ENCODE assay signal across 8 mouse cellular contexts in the genomic region with DNA sequence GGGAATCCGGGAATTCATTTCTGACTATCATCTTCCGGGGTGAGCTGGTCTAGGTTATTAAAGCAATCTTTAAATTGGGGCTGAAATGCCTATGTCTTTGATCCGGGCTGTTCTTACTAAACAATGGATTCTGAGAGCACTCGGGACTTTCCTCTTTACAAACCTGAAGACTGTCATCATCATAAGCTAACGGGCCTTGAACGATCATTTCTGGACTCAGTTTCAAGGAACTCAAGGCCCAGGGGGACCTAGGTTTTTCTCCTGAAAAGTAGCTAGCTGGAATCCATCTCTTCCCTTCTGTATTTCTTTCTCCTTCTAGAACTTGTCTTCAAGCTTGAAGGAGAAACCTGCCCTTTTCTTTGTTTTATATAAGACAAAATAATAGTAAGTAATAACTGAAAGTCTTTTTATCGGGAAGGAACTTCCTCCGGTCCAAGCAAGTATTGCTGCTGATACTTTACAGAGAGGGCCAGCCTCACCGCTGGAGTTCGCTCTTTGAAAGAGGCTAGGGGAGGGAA. TPM values are rescaled to one million over a fixed set of nuclear protein-coding genes. Genes with fewer than 3 reads are reported as not detected.
A peak's percentile ranks its signal among the peaks of the same experiment; 100 is the strongest.
DNase-seq lines count a peak whose midpoint lies in the region; ATAC-seq and TF ChIP-seq lines count a peak whose summit lies in the region.

No protein-coding gene starts in this region.

- H3K36me3 ChIP-seq in heart, embryonic 10.5 days: peaks cover 2% of the 10 kb centered on the region
- H3K36me3 ChIP-seq in ES-Bruce4 (ENCODE audit: control insufficient read depth, insufficient read depth, low read length, poor library complexity, severe bottlenecking): no peaks in the 10 kb centered on the region
- H3K36me3 ChIP-seq in forebrain, postnatal 0 days (ENCODE audit: insufficient read depth): no peaks in the 10 kb centered on the region
- H3K36me3 ChIP-seq in liver, embryonic 15.5 days (replicated peaks): peaks cover 72% of the 10 kb centered on the region

- peaks cover 55% of the 10 kb centered on the region for H3K27me3 ChIP-seq in heart, embryonic 10.5 days (ENCODE audit: insufficient read depth, poor library complexity, severe bottlenecking)
- peaks cover 30% of the 10 kb centered on the region for H3K27me3 ChIP-seq in ES-Bruce4 (ENCODE audit: control insufficient read depth, insufficient read depth, low read length, poor library complexity, severe bottlenecking)
- peaks cover 5% of the 10 kb centered on the region for H3K27me3 ChIP-seq in forebrain, postnatal 0 days (ENCODE audit: insufficient read depth, low read length)
- H3K27me3 ChIP-seq in liver, embryonic 15.5 days: no peaks in the 10 kb centered on the region

- intact Hi-C loops in gastrocnemius, postnatal 14 days (cut with DNase I; ENCODE audit: low total_unique reads): no loop called here

- DNase-seq in heart, embryonic 10.5 days (ENCODE audit: low spot score): no peak
- no peak for DNase-seq in heart, adult 11 months
- DNase-seq in forebrain, postnatal 0 days: no peak
- no peak for DNase-seq in urinary bladder, postnatal 14 days (ENCODE audit: low spot score)
- no peak for DNase-seq in gastrocnemius, postnatal 14 days
- DNase-seq in thymus, postnatal 10 days (ENCODE audit: low spot score in 2 of 2): no peak

- peak overlapping the region; percentile 78 for H3K4me3 ChIP-seq in heart, embryonic 10.5 days
- H3K4me3 ChIP-seq in ES-Bruce4 (ENCODE audit: low read depth, low read length): peak overlapping the region; percentile 87
- H3K4me3 ChIP-seq in forebrain, postnatal 0 days (ENCODE audit: low read depth, low read length): peak overlapping the region; percentile 80
- peak overlapping the region; percentile 84 for H3K4me3 ChIP-seq in liver, embryonic 15.5 days (replicated peaks)

- H3K9ac ChIP-seq in ES-Bruce4 (ENCODE audit: low read depth, poor library complexity, severe bottlenecking): peak overlapping the region; percentile 71; the same call in 1 of the 2 replicates
- H3K9ac ChIP-seq in forebrain, postnatal 0 days: peak overlapping the region; percentile 70
- peak overlapping the region; percentile 99 for H3K9ac ChIP-seq in liver, embryonic 15.5 days

- TF ChIP-seq POLR2A in ES-Bruce4 (IDR thresholded peaks at IDR 0.05; ENCODE audit: insufficient read depth, low read length): no peak

- no peak for ATAC-seq in forebrain, postnatal 0 days
- ATAC-seq in liver, embryonic 15.5 days (ENCODE audit: insufficient read depth): no peak

- TF ChIP-seq EP300 in ES-Bruce4 (IDR thresholded peaks at IDR 0.05; ENCODE audit: insufficient read depth, low read depth, low read length): no peak

- peak overlapping the region; percentile 92 for H3K27ac ChIP-seq in heart, embryonic 10.5 days
- no peak overlapping the region for H3K27ac ChIP-seq in ES-Bruce4 (ENCODE audit: insufficient read depth, low read length)
- H3K27ac ChIP-seq in forebrain, postnatal 0 days (ENCODE audit: low read depth, low read length): 0 out of 2 replicates have a peak overlapping the region, but pooled peaks have one; percentile 72
- peak overlapping the region; percentile 93 for H3K27ac ChIP-seq in liver, embryonic 15.5 days (replicated peaks)

- no peak for TF ChIP-seq CTCF in ES-Bruce4 (IDR thresholded peaks at IDR 0.05; ENCODE audit: low read depth, low read length)
- no peak for TF ChIP-seq CTCF in forebrain, postnatal 0 days (IDR thresholded peaks at IDR 0.05; ENCODE audit: low read depth)

- 25% methylated on average over 10 of the region's 10 CpGs for WGBS in heart, embryonic 10.5 days
- WGBS in forebrain, postnatal 0 days: 17% methylated on average over 10 of the region's 10 CpGs
- 13% methylated on average over 10 of the region's 10 CpGs for WGBS in liver, embryonic 15.5 days (ENCODE audit: insufficient replicate concordance)

- no peaks in the 10 kb centered on the region for H3K9me3 ChIP-seq in heart, embryonic 10.5 days
- no peaks in the 10 kb centered on the region for H3K9me3 ChIP-seq in ES-Bruce4 (replicated peaks; ENCODE audit: control insufficient read depth, insufficient read depth, low read length, poor library complexity, severe bottlenecking)
- no peaks in the 10 kb centered on the region for H3K9me3 ChIP-seq in forebrain, postnatal 0 days (ENCODE audit: low read length)
- no peaks in the 10 kb centered on the region for H3K9me3 ChIP-seq in liver, embryonic 15.5 days (replicated peaks)

- peaks cover 15% of the 10 kb centered on the region; the same call in 1 of the 2 replicates for H3K4me1 ChIP-seq in heart, embryonic 10.5 days
- H3K4me1 ChIP-seq in ES-Bruce4 (ENCODE audit: control insufficient read depth, insufficient read depth, low read length): no peaks in the 10 kb centered on the region
- 0 out of 2 replicates have a peak, but pooled peaks cover 6% of the 10 kb centered on the region for H3K4me1 ChIP-seq in forebrain, postnatal 0 days (ENCODE audit: insufficient read depth)
- peaks cover 74% of the 10 kb centered on the region for H3K4me1 ChIP-seq in liver, embryonic 15.5 days (replicated peaks)

- H3K4me2 ChIP-seq in forebrain, postnatal 0 days (ENCODE audit: low read depth): peak overlapping the region; percentile 94
- peak overlapping the region; percentile 80 for H3K4me2 ChIP-seq in liver, embryonic 15.5 days

RNA-seq across cellular contexts. Expression of gene Lmo2, which starts 11.2 kb away (rescaled TPM):
- 21.7 and 35.2 TPM in 2 replicates for polyA plus RNA-seq in heart, embryonic 10.5 days (2016; fragmentation: Nextera tagmentation; extraction: Ambion mirVana)
- 0.78 TPM in 1 of 2 replicates, not detected in the other for polyA plus RNA-seq in ES-Bruce4 (2011; ENCODE audit: insufficient read depth, insufficient read length, low read depth, missing spikeins)
- total RNA-seq in forebrain, postnatal 0 days (2014; rRNA removed): 19.9 and 23.8 TPM in 2 replicates
- polyA plus RNA-seq in forebrain, postnatal 0 days (2015; fragmentation: Nextera tagmentation; extraction: Ambion mirVana): 26.9 and 27.8 TPM in 2 replicates
- 148 and 156 TPM in 2 replicates for polyA plus RNA-seq in liver, embryonic 15.5 days (2015; fragmentation: Nextera tagmentation; extraction: Ambion mirVana)
- total RNA-seq in gastrocnemius, postnatal 14 days (2021): 1 to 10 TPM; 7.0 to 9.1 TPM

RNA-seq across cellular contexts. Expression of gene Fbxo3, which starts 58.5 kb away (rescaled TPM):
- 46.2 and 46.3 TPM in 2 replicates for polyA plus RNA-seq in heart, embryonic 10.5 days (2016; fragmentation: Nextera tagmentation; extraction: Ambion mirVana)
- 36.5 and 41.1 TPM in 2 replicates for polyA plus RNA-seq in ES-Bruce4 (2011; ENCODE audit: insufficient read depth, insufficient read length, low read depth, missing spikeins)
- total RNA-seq in forebrain, postnatal 0 days (2014; rRNA removed): 65.2 and 78.2 TPM in 2 replicates
- 41.6 and 54.9 TPM in 2 replicates for polyA plus RNA-seq in forebrain, postnatal 0 days (2015; fragmentation: Nextera tagmentation; extraction: Ambion mirVana)
- polyA plus RNA-seq in liver, embryonic 15.5 days (2015; fragmentation: Nextera tagmentation; extraction: Ambion mirVana): 46.4 and 50.0 TPM in 2 replicates
- 10 to 100 TPM; 43.0 to 47.5 TPM for total RNA-seq in gastrocnemius, postnatal 14 days (2021)

RNA-seq across cellular contexts. Expression of gene 4931422A03Rik, which starts 59.2 kb away (rescaled TPM):
- 1.5 and 1.9 TPM in 2 replicates for polyA plus RNA-seq in heart, embryonic 10.5 days (2016; fragmentation: Nextera tagmentation; extraction: Ambion mirVana)
- not detected in 2 replicates for polyA plus RNA-seq in ES-Bruce4 (2011; ENCODE audit: insufficient read depth, insufficient read length, low read depth, missing spikeins)
- total RNA-seq in forebrain, postnatal 0 days (2014; rRNA removed): not detected in 2 replicates
- polyA plus RNA-seq in forebrain, postnatal 0 days (2015; fragmentation: Nextera tagmentation; extraction: Ambion mirVana): 0.84 and 0.94 TPM in 2 replicates
- 1.4 and 1.7 TPM in 2 replicates for polyA plus RNA-seq in liver, embryonic 15.5 days (2015; fragmentation: Nextera tagmentation; extraction: Ambion mirVana)
- not detected for total RNA-seq in gastrocnemius, postnatal 14 days (2021)

Comparison
In these comparisons a context has a peak if more than half of its experiments do, and no peak if none do; other contexts are left out.
1. RNA of gene Lmo2, which starts 11.2 kb away (polyA plus RNA-seq): 148 to 156 TPM in liver, embryonic 15.5 days, 21.7 to 35.2 TPM in heart, embryonic 10.5 days and 26.9 to 27.8 TPM in forebrain, postnatal 0 days; 0.78 TPM in ES-Bruce4; every median in the first group is over 10 times any median in the second.
2. Peak in every context shown above with its lines, with median percentiles within 50 percentile points of each other: H3K4me3 ChIP-seq and H3K9ac ChIP-seq.